Mouse (Mus musculus): ENCODE measurements around the gene Duxf3.
"Not testable (repeated sequence)": the region's sequence is repeated elsewhere in the genome, so short reads cannot be mapped to it uniquely, and the experiment has no call there.

The Duxf3 gene

GRCm38 (mm10) chr10:58232641-58232969, at the start of gene Duxf3:
TSS of gene Duxf3 (minus strand) at chr10:58232675.
- not testable (repeated sequence) for DNase-seq

- no peak for DNase-seq
Observed at GRCm38 (mm10) chr10:58282238-58282637, 49.8 kb upstream of the Duxf3 start.

DNA sequence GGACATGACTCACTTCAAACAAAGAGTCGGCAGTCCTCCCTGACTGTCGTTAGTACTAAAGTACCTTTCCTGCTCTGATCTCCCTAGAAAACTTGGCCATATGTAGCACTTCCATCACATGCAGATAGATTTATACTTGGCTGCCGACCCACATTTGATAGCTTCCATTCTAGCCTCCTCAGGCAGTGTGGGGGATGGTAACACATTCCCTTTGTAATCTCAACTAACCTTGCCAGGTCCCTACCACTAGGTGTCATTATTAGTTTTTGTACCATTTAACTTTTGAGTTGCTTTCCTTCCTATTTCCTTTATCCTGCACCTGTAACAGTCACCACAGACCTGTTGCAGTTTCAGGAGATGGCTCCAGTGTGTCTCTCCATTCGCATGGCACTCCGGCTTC, 26.0 kb upstream of the Duxf3 start:
- no peak for DNase-seq

DNA sequence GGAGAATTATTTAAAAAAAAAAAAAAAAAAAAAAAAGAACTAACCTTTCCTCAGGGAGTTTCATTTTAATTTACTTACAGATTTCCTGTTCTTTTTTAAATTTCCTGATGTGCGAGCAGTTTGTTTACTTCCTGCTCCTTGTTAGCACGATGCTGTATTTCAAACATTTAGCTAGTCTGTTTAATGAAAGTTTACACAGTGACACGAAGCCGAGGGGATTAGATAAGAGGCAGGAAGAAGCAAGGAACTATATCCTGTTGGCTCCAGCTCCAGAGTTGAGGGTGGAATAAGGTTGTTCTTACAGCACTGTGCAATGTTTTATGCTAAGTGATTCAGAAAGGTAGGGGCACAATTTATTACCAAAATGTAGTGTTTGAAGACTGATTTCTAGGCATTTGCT, 23.5 kb upstream of the Duxf3 start:
- no peak for DNase-seq

DNA sequence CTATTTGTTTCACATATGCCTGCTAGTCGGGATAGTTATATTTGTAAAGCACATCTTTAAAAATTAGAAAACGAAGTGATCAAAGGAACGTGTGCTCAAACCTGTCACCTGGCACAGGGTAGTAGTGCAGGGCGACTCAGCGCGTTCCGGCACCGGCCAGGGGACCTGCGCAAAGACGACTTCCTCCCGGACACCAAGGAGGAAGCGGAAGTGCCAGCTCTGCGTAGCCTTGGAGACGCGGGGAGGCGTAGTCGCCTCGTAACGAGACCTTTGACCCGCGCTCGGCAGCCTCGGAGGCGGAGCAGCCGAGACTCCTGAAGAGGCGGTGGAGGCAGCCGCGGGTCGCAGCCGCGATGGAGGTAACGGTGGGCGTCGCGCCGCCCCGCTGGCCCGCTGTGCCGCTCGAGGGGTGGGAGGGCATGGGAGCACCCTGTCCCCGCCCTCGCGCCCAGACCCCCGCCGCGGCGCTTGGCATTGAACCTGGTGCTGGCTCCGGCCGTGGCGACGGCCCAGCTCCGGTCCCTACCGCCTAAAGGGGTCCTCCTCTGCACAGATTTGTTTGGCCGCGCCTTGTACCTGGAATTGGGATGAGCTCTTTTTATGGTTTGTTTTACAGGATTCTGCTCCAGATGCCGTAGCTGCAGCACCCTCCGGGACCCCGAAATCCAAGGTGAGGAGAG, 22.9 kb upstream of the Duxf3 start, which contains the start of gene Gcc2:
Gene Gcc2 (plus strand): TSS at position 285 of the 680 bp plus-strand sequence.
- DNase-seq, result peak; percentile 94

DNA sequence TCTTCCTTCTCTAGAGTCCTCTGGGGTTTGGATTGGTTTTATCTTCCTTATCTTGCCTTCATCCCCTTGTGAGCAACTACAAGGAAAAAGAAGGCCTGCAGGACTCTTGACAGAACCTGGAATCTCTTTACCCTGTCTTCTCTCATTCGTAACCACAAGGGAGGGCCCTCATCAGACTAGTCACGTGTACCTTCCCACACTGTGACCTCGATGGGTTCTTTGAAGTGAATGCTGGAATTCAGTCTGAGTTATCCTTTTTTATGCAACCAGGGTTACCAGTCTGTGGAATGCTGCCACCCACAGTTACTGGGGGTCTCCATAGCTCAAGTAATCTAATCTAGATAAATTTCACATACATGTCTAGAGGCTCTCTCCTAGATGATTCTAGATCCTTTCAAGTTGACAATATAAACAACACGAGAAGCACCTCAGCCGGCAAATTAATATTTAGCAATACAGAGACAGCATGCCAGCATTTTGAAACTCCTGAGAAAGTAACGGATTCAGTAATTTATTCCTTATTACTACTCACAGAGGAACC, 22.2 kb upstream of the Duxf3 start:
- DNase-seq, result no peak

DNA sequence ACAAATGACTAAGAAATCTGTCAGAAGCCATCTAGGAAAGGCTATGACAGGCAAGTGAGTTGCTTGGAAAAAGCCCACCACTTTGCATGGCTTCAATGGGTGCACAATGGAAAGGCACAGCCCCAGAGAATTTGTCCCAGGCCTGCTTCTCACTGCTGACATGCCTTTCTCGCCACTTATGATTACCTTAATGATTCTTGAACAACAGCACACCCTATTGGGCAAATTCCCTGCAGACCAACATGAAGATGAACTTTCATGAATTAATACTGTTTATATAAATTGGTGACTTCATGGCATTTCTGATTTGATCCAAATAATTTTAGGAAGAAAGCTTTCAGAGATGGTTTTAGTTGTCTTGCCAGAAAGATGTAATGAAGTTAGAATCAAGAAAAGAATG, 17.1 kb upstream of the Duxf3 start:
- DNase-seq, result no peak

- peak; percentile 48 for DNase-seq
Observed at GRCm38 (mm10) chr10:58238984-58239740, 6.7 kb upstream of the Duxf3 start.

GRCm38 (mm10) chr10:58236613-58237012, 4.1 kb upstream of the Duxf3 start, which contains the start of gene Gm4981:
TSS of gene Gm4981 (minus strand) at chr10:58236701.
- DNase-seq, result no peak

DNA sequence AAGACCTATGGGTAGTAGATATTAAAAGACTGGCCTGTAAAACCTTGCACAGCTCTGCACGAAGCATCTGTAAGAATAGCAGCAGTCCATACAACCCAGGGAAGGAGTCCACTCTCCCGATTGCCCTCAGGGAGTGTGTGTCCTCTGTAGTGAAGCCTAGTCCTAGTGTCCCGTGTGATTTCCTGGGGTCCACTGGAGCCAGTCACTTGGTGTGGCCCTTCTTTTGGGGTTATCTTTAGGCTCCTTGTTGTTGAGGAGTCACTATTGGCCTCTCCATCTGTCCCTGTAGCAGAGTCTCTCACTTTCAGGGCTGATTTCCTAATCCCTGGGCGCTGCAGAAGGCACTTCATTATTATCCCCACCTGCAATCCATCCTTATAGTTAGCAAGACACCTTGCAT, 2.5 kb upstream of the Duxf3 start:
- DNase-seq, result not testable (repeated sequence)

DNA sequence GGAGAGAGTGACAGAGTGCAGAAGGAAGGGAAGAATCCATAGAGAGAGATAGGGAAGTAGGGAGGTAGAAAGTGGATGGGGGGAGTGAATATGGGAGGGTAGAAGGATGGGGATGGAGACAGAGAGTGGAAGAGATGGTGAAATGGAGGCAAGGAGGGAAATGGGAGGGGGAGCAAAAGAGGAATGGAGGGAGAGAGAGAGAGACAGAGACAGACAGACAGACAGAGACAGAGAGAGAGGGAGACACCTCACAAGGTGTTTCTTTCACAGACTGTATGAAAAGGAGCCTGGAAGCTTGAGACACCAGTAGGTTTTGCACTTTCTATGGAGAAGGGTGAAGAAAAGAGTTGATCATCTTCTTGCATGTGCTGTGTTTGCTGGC, 1.3 kb upstream of the Duxf3 start:
- not testable (repeated sequence) for DNase-seq

- not testable (repeated sequence) for DNase-seq
Observed at GRCm38 (mm10) chr10:58233054-58233739, 722 bp upstream of the Duxf3 start.

DNA sequence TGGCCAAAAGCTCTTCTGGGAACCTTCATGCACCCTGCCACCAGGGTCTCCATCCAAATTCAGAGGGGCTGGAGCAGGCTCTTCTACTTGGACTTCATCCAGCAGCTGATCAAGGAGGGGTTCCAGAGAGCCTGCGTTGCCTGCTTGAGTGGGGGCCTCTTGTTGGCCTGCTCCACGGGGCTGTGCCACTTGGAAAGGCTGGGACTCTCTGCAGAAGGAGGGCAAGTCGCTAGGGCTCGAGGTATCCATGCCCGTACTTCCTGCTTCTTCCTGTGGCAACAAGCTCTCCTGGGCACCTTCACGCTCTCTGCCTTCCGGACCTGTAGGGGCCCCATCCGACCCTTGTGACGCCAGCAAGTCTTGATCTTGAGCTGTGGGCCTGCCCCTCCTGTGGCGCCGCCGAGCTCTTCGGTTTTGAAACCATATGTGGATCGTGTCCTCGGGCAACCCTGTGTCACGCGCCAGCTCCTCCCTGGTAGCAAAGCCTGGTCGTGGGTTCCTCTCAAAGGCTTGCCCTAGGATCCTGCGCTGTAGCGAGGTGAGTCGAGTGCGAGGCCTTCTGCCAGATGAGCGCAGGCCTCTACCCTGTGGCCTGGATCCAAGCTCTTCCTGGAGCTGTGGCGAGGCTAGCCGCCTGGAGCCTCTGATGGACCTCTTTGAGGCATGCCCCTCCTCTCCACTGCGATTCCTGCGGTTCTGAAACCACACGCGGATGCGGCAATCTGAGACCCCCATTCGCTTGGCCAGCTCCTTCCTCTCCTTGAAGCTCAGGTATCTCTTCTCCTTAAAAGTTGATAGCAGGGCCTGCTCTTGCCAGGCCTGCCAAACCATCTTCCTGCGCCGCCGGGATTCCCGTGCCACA, 465 bp downstream of the Duxf3 start:
- DNase-seq, result peak; percentile 72

DNA sequence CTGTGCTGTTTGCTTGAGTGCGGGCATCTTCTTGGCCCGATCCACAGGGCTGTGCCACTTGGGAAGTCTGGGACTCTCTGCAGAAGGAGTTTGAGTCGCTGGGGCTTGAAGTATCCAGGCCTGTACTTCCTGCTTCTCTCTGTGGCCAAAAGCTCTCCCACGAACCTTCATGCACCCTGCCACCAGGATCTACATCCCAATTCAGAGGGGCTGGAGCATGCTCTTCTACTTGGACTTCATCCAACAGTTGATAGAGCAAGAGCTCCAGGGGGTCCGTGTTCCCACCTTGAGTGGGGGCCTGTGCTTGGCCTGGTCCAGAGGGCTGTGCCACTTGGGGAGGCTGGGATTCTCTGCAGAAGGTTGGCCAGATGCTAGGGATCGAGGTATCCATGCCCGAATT, 1.4 kb downstream of the Duxf3 start:
- peak; percentile 48 for DNase-seq

- DNase-seq, result not testable (repeated sequence)
Observed at GRCm38 (mm10) chr10:58230021-58230420, 2.5 kb downstream of the Duxf3 start.

DNA sequence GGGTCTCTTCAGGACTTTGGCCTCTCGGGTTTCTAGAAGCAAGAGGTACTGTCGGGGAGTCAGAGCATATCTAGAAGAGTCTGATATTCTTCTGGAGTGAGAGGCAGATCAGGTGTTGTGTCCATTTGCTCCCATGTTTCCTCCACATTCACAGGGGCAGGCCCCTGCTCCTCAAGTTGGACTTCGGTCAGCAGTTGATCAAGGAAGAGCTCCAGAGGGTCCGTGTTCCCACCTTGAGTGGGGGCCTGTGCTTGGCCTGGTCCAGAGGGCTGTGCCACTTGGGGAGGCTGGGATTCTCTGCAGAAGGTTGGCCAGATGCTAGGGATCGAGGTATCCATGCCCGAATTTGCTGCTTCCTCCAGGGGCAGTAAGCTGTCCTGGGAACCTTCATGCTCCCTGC, 4.7 kb downstream of the Duxf3 start:
- not testable (repeated sequence) for DNase-seq

GRCm38 (mm10) chr10:58226357-58226756, 6.1 kb downstream of the Duxf3 start:
- not testable (repeated sequence) for DNase-seq

DNA sequence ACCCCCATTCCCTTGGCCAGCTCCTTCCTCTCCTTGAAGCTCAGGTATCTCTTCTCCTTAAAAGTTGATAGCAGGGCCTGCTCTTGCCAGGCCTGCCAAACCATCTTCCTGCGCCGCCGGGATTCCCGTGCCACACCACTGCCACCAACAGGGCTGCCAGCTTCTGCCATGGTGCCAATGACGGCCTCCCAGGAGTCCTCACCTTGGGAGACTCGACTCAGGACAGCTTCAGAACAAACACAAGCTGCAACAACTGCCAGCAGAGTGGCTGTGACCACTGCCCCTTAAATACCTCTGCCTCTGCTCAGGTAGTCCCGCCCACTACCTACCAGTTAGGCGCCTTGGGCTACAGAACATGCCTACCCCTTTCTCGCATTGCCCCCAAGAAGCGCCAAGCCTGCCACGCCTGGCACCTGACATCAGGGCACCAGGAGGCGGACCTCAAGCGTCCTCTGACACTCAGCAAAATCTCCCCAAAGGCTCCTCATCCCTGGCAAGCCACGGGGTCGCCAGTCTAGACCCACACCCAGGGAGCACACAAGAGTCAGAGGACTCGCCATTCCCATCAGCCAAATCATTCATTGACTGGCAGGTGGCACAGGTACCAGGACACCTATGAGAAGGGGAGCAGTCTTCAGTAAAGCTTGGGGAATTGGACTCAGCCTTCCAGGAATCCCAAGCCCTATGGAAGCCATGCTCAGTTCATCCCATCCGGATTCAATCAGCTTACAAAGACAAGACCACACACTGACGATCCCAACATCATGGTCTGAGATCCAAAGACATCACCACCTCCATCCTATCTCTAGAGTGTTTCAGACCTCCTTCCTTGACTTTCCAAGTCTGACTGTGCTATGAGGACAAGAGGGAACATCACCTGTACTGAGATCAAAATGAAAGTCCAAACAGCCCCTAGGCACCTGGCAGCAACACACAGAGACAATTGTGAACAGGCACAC, 7.4 kb downstream of the Duxf3 start, which contains the start of gene AW822073:
Gene AW822073 (minus strand): TSS at position 104 of the 959 bp plus-strand sequence.
- DNase-seq, result not testable (repeated sequence)

DNA sequence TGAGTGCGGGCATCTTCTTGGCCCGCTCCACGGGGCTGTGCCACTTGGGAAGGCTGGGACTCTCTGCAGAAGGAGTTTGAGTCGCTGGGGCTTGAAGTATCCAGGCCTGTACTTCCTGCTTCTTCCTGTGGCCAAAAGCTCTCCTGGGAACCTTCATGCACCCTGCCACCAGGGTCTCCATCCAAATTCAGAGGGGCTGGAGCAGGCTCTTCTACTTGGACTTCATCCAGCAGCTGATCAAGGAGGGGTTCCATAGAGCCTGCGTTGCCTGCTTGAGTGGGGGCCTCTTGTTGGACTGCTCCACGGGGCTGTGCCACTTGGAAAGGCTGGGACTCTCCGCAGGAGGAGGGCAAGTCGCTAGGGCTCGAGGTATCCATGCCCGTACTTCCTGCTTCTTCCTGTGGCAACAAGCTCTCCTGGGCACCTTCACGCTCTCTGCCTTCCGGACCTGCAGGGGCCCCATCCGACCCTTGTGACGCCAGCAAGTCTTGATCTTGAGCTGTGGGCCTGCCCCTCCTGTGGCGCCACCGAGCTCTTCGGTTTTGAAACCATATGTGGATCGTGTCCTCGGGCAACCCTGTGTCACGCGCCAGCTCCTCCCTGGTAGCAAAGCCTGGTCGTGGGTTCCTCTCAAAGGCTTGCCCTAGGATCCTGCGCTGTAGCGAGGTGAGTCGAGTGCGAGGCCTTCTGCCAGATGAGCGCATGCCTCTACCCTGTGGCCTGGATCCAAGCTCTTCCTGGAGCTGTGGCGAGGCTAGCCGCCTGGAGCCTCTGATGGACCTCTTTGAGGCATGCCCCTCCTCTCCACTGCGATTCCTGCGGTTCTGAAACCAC, 8.3 kb downstream of the Duxf3 start:
- peak; percentile 66 for DNase-seq

DNA sequence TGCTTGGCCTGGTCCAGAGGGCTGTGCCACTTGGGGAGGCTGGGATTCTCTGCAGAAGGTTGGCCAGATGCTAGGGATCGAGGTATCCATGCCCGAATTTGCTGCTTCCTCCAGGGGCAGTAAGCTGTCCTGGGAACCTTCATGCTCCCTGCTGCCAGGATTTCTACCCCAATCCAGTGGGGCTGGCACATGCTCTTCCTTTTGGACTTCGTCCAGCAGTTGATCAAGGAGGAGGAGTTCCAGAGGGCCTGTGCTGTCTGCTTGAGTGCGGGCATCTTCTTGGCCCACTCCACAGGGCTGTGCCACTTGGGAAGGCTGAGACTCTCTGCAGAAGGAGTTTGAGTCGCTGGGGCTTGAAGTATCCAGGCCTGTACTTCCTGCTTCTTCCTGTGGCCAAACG, 9.3 kb downstream of the Duxf3 start:
- not testable (repeated sequence) for DNase-seq
